Mouse (Mus musculus) thymus, adult 2 months (tissue): ENCODE data around the gene Ift122.

ENCODE experiments used
- CTCF ChIP-seq: fragments of 200-500 bp; IDR thresholded peaks from 2 replicates; pipeline ENCODE4 v1.5.1; 2012; ENCODE audit warnings: mild to moderate bottlenecking, control low read depth, low read length, moderate library complexity, borderline replicate concordance; ENCODE audit not compliant: control insufficient read depth, poor library complexity, insufficient read depth; ENCODE audit errors: extremely low read depth
- POLR2A ChIP-seq: fragments of 200-500 bp; IDR thresholded peaks from 2 replicates; pipeline ENCODE4 v1.6.1; 2012; ENCODE audit warnings: mild to moderate bottlenecking, low read length, control low read depth, moderate library complexity; ENCODE audit not compliant: control insufficient read depth, poor library complexity, insufficient read depth; ENCODE audit errors: extremely low read depth

- TF ChIP-seq CTCF = no peak
- no peak for TF ChIP-seq POLR2A
Measured at GRCm38 (mm10) chr6:115897926-115898520, 44.8 kb downstream of the Ift122 start.
